Mouse (Mus musculus) neural tube, embryonic 12.5 days (tissue): Measurements from ENCODE around the gene Tnfsf15. TPM values are rescaled to one million over a fixed set of nuclear protein-coding genes. Genes with fewer than 3 reads are reported as not detected.
A peak's percentile ranks its signal among the peaks of the same experiment; 100 is the strongest.

Experiments used
- ATAC-seq: fragments of 200-750 bp; cut with Nextera tagmentation; 2 replicates; pipeline ENCODE4 v1.8.0; 2017; ENCODE audit warnings: low read depth, mild to moderate bottlenecking, moderate TSS enrichment, moderate library complexity; ENCODE audit not compliant: low FRiP score
- H3K27ac ChIP-seq: fragments of 300-500 bp; sonication (generic); 2 replicates; pipeline ENCODE4 v1.5.1; 2016
- H3K27me3 ChIP-seq: fragments of 300-500 bp; sonication (generic); replicated peaks from 2 replicates; pipeline ENCODE4 v1.6.1; 2016; ENCODE audit warnings: mild to moderate bottlenecking
- H3K36me3 ChIP-seq: fragments of 300-500 bp; sonication (generic); 2 replicates; pipeline ENCODE4 v1.6.1; 2016; ENCODE audit warnings: mild to moderate bottlenecking
- H3K4me1 ChIP-seq: fragments of 300-500 bp; sonication (generic); 2 replicates; pipeline ENCODE4 v1.6.1; 2016
- H3K4me2 ChIP-seq: fragments of 300-500 bp; sonication (generic); replicated peaks from 2 replicates; pipeline ENCODE4 v1.6.1; 2016; ENCODE audit warnings: mild to moderate bottlenecking
- H3K4me3 ChIP-seq: fragments of 300-500 bp; sonication (generic); 2 replicates; pipeline ENCODE4 v1.5.1; 2016
- H3K9ac ChIP-seq: fragments of 300-500 bp; sonication (generic); 2 replicates; pipeline ENCODE4 v1.6.1; 2016; ENCODE audit warnings: mild to moderate bottlenecking
- H3K9me3 ChIP-seq: fragments of 300-500 bp; sonication (generic); 2 replicates; pipeline ENCODE4 v1.6.1; 2016; ENCODE audit warnings: mild to moderate bottlenecking
- WGBS: fragments of 180-500 bp; shearing (Covaris S2); methylation state at CpG from one replicate; pipeline ENCODE4 v1.1.7; 2016; 5-methylcytosine and 5-hydroxymethylcytosine counted together
- polyA plus RNA-seq: library from polyadenylated mRNA; unstranded; fragments of >200 nt; fragmentation: Nextera tagmentation; extraction: Ambion mirVana; gene quantifications from 2 replicates; pipeline ENCODE4 v1.2.1, GENCODE M21; 2016

Tnfsf15 gene
- polyA plus RNA-seq, 1 experiment from 2014 or later = 0.09 TPM

- Histone ChIP-seq H3K36me3 (no peaks in the 10 kb centered on the region), H3K9ac (no peak overlapping the region), H3K4me3 (no peak overlapping the region), H3K4me1 (no peaks in the 10 kb centered on the region), H3K4me2 (no peak overlapping the region), H3K9me3 (no peaks in the 10 kb centered on the region), H3K27me3 (no peaks in the 10 kb centered on the region), H3K27ac (no peak overlapping the region)
- ATAC-seq = no peak
- WGBS = 62% methylated on average over 7 of the region's 7 CpGs
Measured at GRCm38 (mm10) chr4:63739524-63739923, 5.4 kb downstream of the Tnfsf15 start.

DNA sequence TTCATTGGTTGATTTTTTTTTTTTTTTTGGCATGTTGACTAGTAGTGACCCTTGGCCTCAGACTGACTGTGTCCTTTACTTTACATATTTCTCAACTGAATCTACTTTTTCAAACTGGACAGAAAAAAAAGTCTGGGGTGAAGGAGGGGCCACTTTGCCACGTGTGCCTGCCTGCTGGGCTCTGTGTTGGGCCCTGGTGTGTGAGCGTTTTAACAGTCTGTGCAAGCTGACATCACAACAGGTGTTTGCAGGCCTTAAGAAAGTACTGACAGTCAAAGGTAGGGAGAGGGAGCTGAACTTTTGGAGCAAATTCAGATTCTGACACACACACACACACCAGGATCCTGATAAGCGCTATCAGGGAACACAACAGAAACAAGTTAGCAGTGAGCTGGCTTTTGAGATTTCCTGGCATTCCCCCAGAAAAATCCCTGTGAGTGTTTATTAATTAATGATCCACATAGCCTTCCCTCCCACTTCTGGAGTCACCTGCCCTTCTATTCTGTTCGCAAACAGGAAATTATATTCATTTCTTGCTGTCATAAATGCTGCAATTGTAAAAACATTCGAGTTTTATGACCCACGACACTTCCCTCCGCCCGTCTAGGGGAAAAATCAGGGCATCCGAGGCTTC, 6.4 kb downstream of the Tnfsf15 start:
- no peak overlapping the region for H3K4me2 ChIP-seq
- 64% methylated on average over 9 of the region's 9 CpGs for WGBS
- no peak for ATAC-seq

DNA sequence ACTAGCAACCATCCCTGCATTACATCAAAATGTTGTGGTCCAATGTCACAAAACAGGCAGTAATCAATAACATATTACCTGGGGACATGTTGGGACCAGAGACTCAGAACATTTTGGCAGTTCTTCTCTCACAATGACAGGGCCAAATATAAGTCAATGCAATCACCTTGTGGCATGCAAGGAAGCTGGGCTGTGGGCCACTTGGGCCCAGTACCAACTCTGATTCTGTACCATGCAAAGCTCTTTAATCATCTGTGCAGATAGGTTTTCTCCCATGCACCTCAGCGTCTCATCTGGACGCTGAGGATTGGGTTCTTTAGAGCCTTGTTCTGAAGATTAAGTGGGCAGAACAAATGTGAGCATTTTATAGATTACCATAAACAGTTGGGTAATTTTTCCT, 13.6 kb downstream of the Tnfsf15 start:
- Histone ChIP-seq H3K27ac (no peak overlapping the region), H3K4me3 (no peak overlapping the region), H3K9me3 (no peaks in the 10 kb centered on the region), H3K4me1 (no peaks in the 10 kb centered on the region), H3K36me3 (no peaks in the 10 kb centered on the region), H3K27me3 (no peaks in the 10 kb centered on the region), H3K9ac (no peak overlapping the region), H3K4me2 (no peak overlapping the region)
- no peak for ATAC-seq
- 72% methylated on average over 2 of the region's 2 CpGs for WGBS

More for the DNA sequence above, 6.4 kb downstream of the Tnfsf15 start:
- Histone ChIP-seq H3K27me3 (no peaks in the 10 kb centered on the region), H3K4me1 (no peaks in the 10 kb centered on the region), H3K4me3 (no peak overlapping the region), H3K27ac (no peak overlapping the region), H3K9ac (no peak overlapping the region), H3K36me3 (no peaks in the 10 kb centered on the region), H3K9me3 (no peaks in the 10 kb centered on the region)

DNA sequence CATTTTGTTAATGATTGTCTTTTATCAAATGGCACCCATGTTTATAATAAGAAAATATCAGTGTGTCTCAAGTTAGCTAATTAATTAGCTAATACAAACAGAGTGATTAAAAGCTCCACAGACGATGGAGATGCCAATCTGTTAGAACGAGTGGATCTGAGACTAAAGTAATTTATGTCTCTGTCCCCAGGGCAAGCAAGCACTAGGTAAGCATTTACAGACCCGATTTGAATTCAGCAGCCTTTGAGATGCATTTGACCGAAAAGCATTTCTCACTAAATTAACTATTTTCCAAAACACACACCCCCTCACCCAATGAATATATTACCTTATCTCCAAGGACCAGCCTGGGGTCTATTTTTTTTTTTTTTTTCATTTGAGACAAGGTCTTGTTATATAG, 18.2 kb downstream of the Tnfsf15 start:
- H3K4me2 ChIP-seq = no peak overlapping the region
- WGBS = 35% methylated on average over 4 of the region's 4 CpGs
- no peaks in the 10 kb centered on the region for H3K27me3 ChIP-seq
- H3K9ac ChIP-seq = no peak overlapping the region
- H3K4me3 ChIP-seq = no peak overlapping the region
- H3K9me3 ChIP-seq = no peaks in the 10 kb centered on the region
- no peak overlapping the region for H3K27ac ChIP-seq
- no peaks in the 10 kb centered on the region for H3K4me1 ChIP-seq
- no peaks in the 10 kb centered on the region for H3K36me3 ChIP-seq
- peak; percentile 48 for ATAC-seq

DNA sequence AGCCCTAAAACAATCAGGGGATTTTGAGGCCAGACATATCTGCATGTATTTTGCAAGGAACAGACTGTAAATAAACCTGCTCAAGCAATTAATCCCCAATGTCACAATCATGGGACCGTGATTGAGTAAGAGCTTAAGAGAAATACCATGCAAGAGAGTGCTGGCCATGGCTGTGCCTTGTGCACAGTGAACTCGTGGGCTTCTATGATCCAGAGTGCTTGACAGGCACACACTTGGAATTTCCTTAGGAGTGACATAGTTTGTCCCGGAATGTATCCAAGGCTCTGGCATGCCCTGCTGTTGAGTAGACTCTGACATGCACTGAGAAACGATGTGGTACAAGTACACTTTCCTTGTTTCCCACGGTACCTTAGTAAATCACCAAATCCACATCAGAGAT, 18.9 kb downstream of the Tnfsf15 start:
- H3K4me1 ChIP-seq = no peaks in the 10 kb centered on the region

DNA sequence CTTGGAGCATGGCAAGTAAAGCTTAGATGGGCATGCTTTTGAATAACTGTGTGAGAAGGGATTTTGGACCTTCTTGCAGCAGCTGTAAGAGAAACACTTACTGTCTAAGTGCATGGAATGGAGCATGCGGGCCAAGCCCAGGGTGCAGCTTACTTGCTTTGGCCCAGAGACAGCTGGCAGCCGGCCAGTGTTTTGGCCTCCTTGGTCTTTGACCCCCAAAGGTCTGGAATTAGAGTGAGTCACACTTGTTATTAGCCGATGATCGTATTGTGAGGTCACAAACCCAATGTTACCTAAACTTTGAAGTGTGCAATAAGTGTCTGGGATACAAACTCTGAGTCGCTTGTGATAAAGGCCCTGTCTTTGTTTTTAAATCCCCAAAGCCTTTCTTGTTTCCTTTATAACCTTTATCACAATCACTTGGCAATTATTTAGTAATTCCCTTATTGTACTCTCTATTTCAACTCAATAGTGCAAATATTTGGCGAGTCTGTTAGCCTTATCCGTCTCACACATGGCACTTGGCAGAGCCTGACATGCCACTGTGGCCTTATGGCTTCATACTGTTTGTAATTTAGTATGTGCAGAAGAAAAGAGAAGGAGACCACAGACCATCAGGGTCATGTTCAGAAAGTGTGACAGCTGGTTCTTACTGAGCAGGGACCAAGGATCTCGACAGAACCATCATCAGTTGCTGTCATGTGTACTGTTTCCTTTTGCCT, 26.8 kb downstream of the Tnfsf15 start:
- no peaks in the 10 kb centered on the region for H3K9me3 ChIP-seq
- H3K9ac ChIP-seq = no peak overlapping the region
- no peak for ATAC-seq
- no peak overlapping the region for H3K4me2 ChIP-seq
- H3K27me3 ChIP-seq = no peaks in the 10 kb centered on the region
- no peak overlapping the region for H3K4me3 ChIP-seq
- H3K36me3 ChIP-seq = no peaks in the 10 kb centered on the region
- H3K27ac ChIP-seq = no peak overlapping the region
- H3K4me1 ChIP-seq = no peaks in the 10 kb centered on the region
- WGBS = 77% methylated on average over 8 of the region's 8 CpGs

More for the DNA sequence above, 18.9 kb downstream of the Tnfsf15 start:
- Histone ChIP-seq H3K4me2 (no peak overlapping the region), H3K9ac (no peak overlapping the region), H3K27ac (no peak overlapping the region), H3K4me3 (no peak overlapping the region), H3K27me3 (no peaks in the 10 kb centered on the region), H3K9me3 (no peaks in the 10 kb centered on the region), H3K36me3 (no peaks in the 10 kb centered on the region)
- WGBS = 65% methylated on average over 5 of the region's 5 CpGs
- no peak for ATAC-seq

DNA sequence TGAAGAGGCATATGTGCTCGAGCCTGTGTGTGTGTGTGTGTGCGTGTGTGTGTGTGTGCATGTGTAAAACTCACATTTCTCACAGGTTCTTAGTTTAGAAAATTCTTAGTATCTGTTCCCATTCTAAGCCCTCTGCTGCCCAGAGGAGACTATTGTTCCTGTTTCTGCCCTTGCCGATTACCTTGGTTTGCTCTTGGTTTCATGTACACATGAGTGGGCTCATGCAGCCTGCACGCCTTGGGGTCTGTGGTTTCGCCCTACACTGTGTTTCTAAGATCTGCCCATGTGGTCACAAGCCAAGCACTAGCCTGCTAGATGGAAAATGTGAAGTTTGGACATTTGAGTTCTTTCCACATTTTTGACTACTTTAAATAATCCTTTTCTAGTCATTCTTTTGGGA, 33.0 kb downstream of the Tnfsf15 start:
- ATAC-seq = no peak
- H3K9ac ChIP-seq = no peak overlapping the region
- no peaks in the 10 kb centered on the region for H3K27me3 ChIP-seq
- no peak overlapping the region for H3K4me3 ChIP-seq
- H3K9me3 ChIP-seq = no peaks in the 10 kb centered on the region
- no peak overlapping the region for H3K4me2 ChIP-seq
- no peak overlapping the region for H3K27ac ChIP-seq
- no peaks in the 10 kb centered on the region for H3K4me1 ChIP-seq
- no peaks in the 10 kb centered on the region for H3K36me3 ChIP-seq
- whole genome bisulfite sequencing = 95% methylated on average over 5 of the region's 5 CpGs

- 62% methylated on average over 8 of the region's 8 CpGs for WGBS
- Histone ChIP-seq H3K4me3 (no peak overlapping the region), H3K36me3 (no peaks in the 10 kb centered on the region), H3K27ac (no peak overlapping the region), H3K4me1 (no peaks in the 10 kb centered on the region), H3K9me3 (no peaks in the 10 kb centered on the region), H3K27me3 (no peaks in the 10 kb centered on the region), H3K9ac (no peak overlapping the region), H3K4me2 (no peak overlapping the region)
- no peak for ATAC-seq
Measured at GRCm38 (mm10) chr4:63710431-63711220, 34.3 kb downstream of the Tnfsf15 start.

GRCm38 (mm10) chr4:63706279-63706971, 38.5 kb downstream of the Tnfsf15 start:
- no peaks in the 10 kb centered on the region for H3K27me3 ChIP-seq
- H3K4me2 ChIP-seq = no peak overlapping the region
- no peak overlapping the region for H3K27ac ChIP-seq
- H3K4me1 ChIP-seq = no peaks in the 10 kb centered on the region
- H3K4me3 ChIP-seq = no peak overlapping the region
- ATAC-seq = no peak
- WGBS = 90% methylated on average over 1 of the region's 1 CpGs
- no peaks in the 10 kb centered on the region for H3K36me3 ChIP-seq
- H3K9me3 ChIP-seq = no peaks in the 10 kb centered on the region
- H3K9ac ChIP-seq = no peak overlapping the region

GRCm38 (mm10) chr4:63704232-63704631, 40.7 kb downstream of the Tnfsf15 start:
- Histone ChIP-seq H3K4me1 (no peaks in the 10 kb centered on the region), H3K9me3 (no peaks in the 10 kb centered on the region), H3K4me2 (no peak overlapping the region), H3K36me3 (no peaks in the 10 kb centered on the region), H3K4me3 (no peak overlapping the region), H3K27ac (no peak overlapping the region), H3K27me3 (no peaks in the 10 kb centered on the region), H3K9ac (no peak overlapping the region)
- WGBS = 82% methylated on average over 5 of the region's 5 CpGs
- ATAC-seq = no peak

- no peak overlapping the region for H3K4me2 ChIP-seq
- no peaks in the 10 kb centered on the region for H3K36me3 ChIP-seq
- 93% methylated on average over 2 of the region's 2 CpGs for WGBS
- H3K27ac ChIP-seq = no peak overlapping the region
- no peak for ATAC-seq
- no peak overlapping the region for H3K4me3 ChIP-seq
- H3K9me3 ChIP-seq = no peaks in the 10 kb centered on the region
- H3K9ac ChIP-seq = no peak overlapping the region
- H3K27me3 ChIP-seq = no peaks in the 10 kb centered on the region
- H3K4me1 ChIP-seq = no peaks in the 10 kb centered on the region
Measured at GRCm38 (mm10) chr4:63703686-63704085, 41.2 kb downstream of the Tnfsf15 start.
